Mouse (Mus musculus) liver, postnatal 0 days (tissue): ENCODE data around the gene Mme. TPM values are rescaled to one million over a fixed set of nuclear protein-coding genes. Genes with fewer than 3 reads are reported as not detected.

Experiments used
- ATAC-seq: fragments of 200-750 bp; cut with Nextera tagmentation; 2 replicates; pipeline ENCODE4 v1.8.0; 2017; ENCODE audit warnings: mild to moderate bottlenecking, moderate library complexity
- DNase-seq: peaks from one replicate; pipeline ENCODE4 v3.0.0-alpha.2; 2016
- H3K27ac ChIP-seq: fragments of 300-500 bp; sonication (generic); 2 replicates; pipeline ENCODE4 v1.5.1; 2014; ENCODE audit warnings: antibody characterized with exemption, moderate library complexity, mild to moderate bottlenecking, low read depth
- H3K27me3 ChIP-seq: fragments of 300-500 bp; sonication (generic); 2 replicates; pipeline ENCODE4 v1.6.1; 2014; ENCODE audit warnings: low read length, control low read depth, mixed read lengths; ENCODE audit not compliant: insufficient read depth
- H3K36me3 ChIP-seq: fragments of 300-500 bp; sonication (generic); replicated peaks from 2 replicates; pipeline ENCODE4 v1.6.1; 2014; ENCODE audit warnings: mild to moderate bottlenecking, control low read depth, low read length, moderate library complexity, mixed read lengths; ENCODE audit not compliant: insufficient read depth
- H3K4me1 ChIP-seq: fragments of 300-500 bp; sonication (generic); 2 replicates; pipeline ENCODE4 v1.6.1; 2014; ENCODE audit warnings: antibody characterized with exemption, mild to moderate bottlenecking, control low read depth; ENCODE audit not compliant: insufficient read depth
- H3K4me2 ChIP-seq: fragments of 300-500 bp; sonication (generic); 2 replicates; pipeline ENCODE4 v1.6.1; 2014; ENCODE audit warnings: low read depth, mild to moderate bottlenecking, low read length, moderate library complexity, mixed read lengths
- H3K4me3 ChIP-seq: fragments of 300-500 bp; sonication (generic); 2 replicates; pipeline ENCODE4 v1.5.1; 2014; ENCODE audit warnings: low read depth, low read length
- H3K9ac ChIP-seq: fragments of 300-500 bp; sonication (generic); replicated peaks from 2 replicates; pipeline ENCODE4 v1.6.1; 2014; ENCODE audit warnings: mild to moderate bottlenecking, moderate library complexity
- H3K9me3 ChIP-seq: fragments of 300-500 bp; sonication (generic); 2 replicates; pipeline ENCODE4 v1.6.1; 2016; ENCODE audit warnings: mild to moderate bottlenecking, control low read depth, low read length, mixed read lengths
- CTCF ChIP-seq: sonication (generic); IDR thresholded peaks from 2 replicates; pipeline ENCODE4 v1.5.1; 2016; ENCODE audit warnings: antibody characterized with exemption, low read depth
- EP300 ChIP-seq: IDR thresholded peaks from 2 replicates; pipeline ENCODE4 v1.6.1; 2016; ENCODE audit warnings: antibody characterized with exemption, low read depth, mild to moderate bottlenecking
- WGBS: fragments of 180-500 bp; shearing (Covaris S2); extraction: QIAGEN DNeasy Blood & Tissue Kit; methylation state at CpG from one replicate; pipeline ENCODE4 v1.1.7; 2014; ENCODE audit not compliant: insufficient replicate concordance; 5-methylcytosine and 5-hydroxymethylcytosine counted together
- polyA plus RNA-seq: library from polyadenylated mRNA; unstranded; fragments of >200 nt; fragmentation: Nextera tagmentation; extraction: Ambion mirVana; gene quantifications from 2 replicates; pipeline ENCODE4 v1.2.1, GENCODE M21; 2015

Gene Mme
- polyA plus RNA-seq, 1 experiment from 2014 or later = 0.06 TPM

DNA sequence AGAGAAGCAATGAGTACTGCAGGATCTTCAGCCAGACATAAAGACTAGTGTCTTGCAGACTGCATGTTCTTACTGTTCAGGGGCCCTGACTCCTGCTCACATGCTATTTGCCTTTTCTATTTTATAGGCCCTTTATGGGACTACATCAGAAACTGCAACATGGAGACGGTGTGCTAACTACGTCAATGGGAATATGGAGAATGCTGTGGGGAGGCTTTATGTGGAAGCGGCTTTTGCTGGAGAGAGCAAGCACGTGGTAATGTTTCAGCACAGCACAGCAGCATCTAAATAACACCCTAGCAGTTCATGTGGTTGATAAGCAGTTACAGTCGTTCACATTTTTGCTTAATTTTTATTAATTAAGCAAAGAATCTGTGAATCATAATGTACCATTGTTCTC is 103.7 kb downstream of the Mme start:
- Histone ChIP-seq H3K4me3 (no peak overlapping the region), H3K4me2 (no peak overlapping the region), H3K9ac (no peak overlapping the region), H3K27me3 (no peaks in the 10 kb centered on the region), H3K9me3 (no peaks in the 10 kb centered on the region), H3K36me3 (no peaks in the 10 kb centered on the region), H3K27ac (no peak overlapping the region), H3K4me1 (no peaks in the 10 kb centered on the region)
- ATAC-seq (no peak), DNase-seq (no peak)
- TF ChIP-seq CTCF (no peak), EP300 (no peak)
- WGBS = 81% methylated on average over 5 of the region's 5 CpGs

- DNase-seq = no peak
- 55% methylated on average over 2 of the region's 2 CpGs for WGBS
- no peaks in the 10 kb centered on the region for H3K4me1 ChIP-seq
- TF ChIP-seq CTCF (no peak), EP300 (no peak)
- no peak overlapping the region for H3K9ac ChIP-seq
- H3K4me2 ChIP-seq = no peak overlapping the region
- no peak for ATAC-seq
- H3K27me3 ChIP-seq = no peaks in the 10 kb centered on the region
- H3K36me3 ChIP-seq = no peaks in the 10 kb centered on the region
- no peaks in the 10 kb centered on the region for H3K9me3 ChIP-seq
- no peak overlapping the region for H3K4me3 ChIP-seq
- H3K27ac ChIP-seq = no peak overlapping the region
Observed at GRCm38 (mm10) chr3:63348893-63349426, 107.6 kb downstream of the Mme start.

DNA sequence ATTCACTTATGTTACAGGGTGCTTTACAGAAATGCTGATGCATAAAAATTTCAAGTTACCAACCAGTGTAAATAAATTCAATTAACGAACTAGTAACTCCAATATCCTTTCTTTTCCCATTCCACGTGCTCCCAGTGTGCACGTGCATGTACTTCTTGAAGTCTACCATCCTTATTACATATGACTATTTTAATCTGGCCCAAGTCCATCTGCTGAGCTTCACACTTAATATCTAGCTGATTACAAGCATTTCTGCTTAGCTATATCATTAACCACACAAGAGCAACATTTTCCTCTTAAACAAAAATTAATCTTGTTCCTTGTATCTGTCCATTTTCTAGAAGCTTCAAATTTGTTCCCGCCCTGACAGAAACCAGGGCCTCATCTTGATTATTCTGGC is 108.9 kb downstream of the Mme start:
- ATAC-seq (no peak), DNase-seq (no peak)
- 78% methylated on average over 4 of the region's 4 CpGs for WGBS
- Histone ChIP-seq H3K27me3 (no peaks in the 10 kb centered on the region), H3K4me1 (no peaks in the 10 kb centered on the region), H3K9ac (no peak overlapping the region), H3K27ac (no peak overlapping the region), H3K9me3 (no peaks in the 10 kb centered on the region), H3K36me3 (no peaks in the 10 kb centered on the region), H3K4me2 (no peak overlapping the region), H3K4me3 (no peak overlapping the region)
- TF ChIP-seq EP300 = no peak
- no peak for TF ChIP-seq CTCF

GRCm38 (mm10) chr3:63350704-63351103 is 109.4 kb downstream of the Mme start:
- no peak for TF ChIP-seq CTCF
- TF ChIP-seq EP300 = no peak
- Histone ChIP-seq H3K4me3 (no peak overlapping the region), H3K36me3 (no peaks in the 10 kb centered on the region), H3K9ac (no peak overlapping the region), H3K4me1 (no peaks in the 10 kb centered on the region), H3K9me3 (no peaks in the 10 kb centered on the region), H3K27me3 (no peaks in the 10 kb centered on the region), H3K4me2 (no peak overlapping the region), H3K27ac (no peak overlapping the region)
- ATAC-seq (no peak), DNase-seq (no peak)
- WGBS = 58% methylated on average over 3 of the region's 3 CpGs

GRCm38 (mm10) chr3:63351680-63352260 is 110.4 kb downstream of the Mme start:
- H3K36me3 ChIP-seq = no peaks in the 10 kb centered on the region
- H3K9me3 ChIP-seq = no peaks in the 10 kb centered on the region
- H3K9ac ChIP-seq = no peak overlapping the region
- ATAC-seq (no peak), DNase-seq (no peak)
- H3K27me3 ChIP-seq = no peaks in the 10 kb centered on the region
- no peak overlapping the region for H3K4me2 ChIP-seq
- 66% methylated on average over 1 of the region's 1 CpGs for WGBS
- TF ChIP-seq EP300 (no peak), CTCF (no peak)
- H3K4me1 ChIP-seq = no peaks in the 10 kb centered on the region
- H3K27ac ChIP-seq = no peak overlapping the region
- no peak overlapping the region for H3K4me3 ChIP-seq

GRCm38 (mm10) chr3:63359512-63359911 is 118.2 kb downstream of the Mme start:
- Histone ChIP-seq H3K9ac (no peak overlapping the region), H3K36me3 (no peaks in the 10 kb centered on the region), H3K4me2 (no peak overlapping the region), H3K9me3 (no peaks in the 10 kb centered on the region), H3K27ac (no peak overlapping the region), H3K4me1 (no peaks in the 10 kb centered on the region), H3K27me3 (no peaks in the 10 kb centered on the region), H3K4me3 (no peak overlapping the region)
- 68% methylated on average over 1 of the region's 1 CpGs for WGBS
- DNase-seq (no peak), ATAC-seq (no peak)
- TF ChIP-seq CTCF (no peak), EP300 (no peak)
